Mouse (Mus musculus) brain, embryonic 14.5 days (tissue): ENCODE measurements around the gene Rcn2.

Experiments
- CTCF ChIP-seq: fragments of 200-500 bp; IDR thresholded peaks from 2 replicates; pipeline ENCODE4 v1.5.1; 2012; ENCODE audit warnings: inconsistent platforms, mild to moderate bottlenecking, moderate library complexity, borderline replicate concordance; ENCODE audit not compliant: insufficient read depth, insufficient read length; ENCODE audit errors: extremely low read depth
- POLR2A ChIP-seq: fragments of 200-500 bp; IDR thresholded peaks from 2 replicates; pipeline ENCODE4 v1.6.1; 2012; ENCODE audit warnings: mild to moderate bottlenecking, inconsistent platforms, borderline replicate concordance; ENCODE audit not compliant: poor library complexity, insufficient read depth, insufficient read length, severe bottlenecking; ENCODE audit errors: extremely low read depth

- TF ChIP-seq CTCF, result no peak
- TF ChIP-seq POLR2A, result no peak
Measured at GRCm38 (mm10) chr9:56010450-56010849, 31.2 kb upstream of the Rcn2 start, which contains the start of gene 4930563M21Rik.
